Mouse (Mus musculus): Measurements from ENCODE around the gene Immp2l. TPM values are rescaled to one million over a fixed set of nuclear protein-coding genes. Genes with fewer than 3 reads are reported as not detected.

Gene Immp2l
- polyA plus RNA-seq, 1 experiment from 2014 or later: 10.3 TPM

GRCm38 (mm10) chr12:41386685-41387084 is 362.8 kb downstream of the Immp2l start:
- H3K27ac ChIP-seq (replicated peaks): no peak overlapping the region
- no peak overlapping the region for H3K4me3 ChIP-seq
- no peaks in the 10 kb centered on the region for H3K27me3 ChIP-seq (replicated peaks)
- no peak for ATAC-seq (ENCODE audit: extremely low read depth, insufficient number of reproducible peaks, low FRiP score, low TSS enrichment)
- 37% methylated on average over 1 of the region's 1 CpGs for WGBS
- no peaks in the 10 kb centered on the region for H3K36me3 ChIP-seq
- no peak overlapping the region for H3K4me2 ChIP-seq
- no peak overlapping the region for H3K9ac ChIP-seq
- H3K9me3 ChIP-seq: no peaks in the 10 kb centered on the region
- H3K4me1 ChIP-seq: no peaks in the 10 kb centered on the region

DNA sequence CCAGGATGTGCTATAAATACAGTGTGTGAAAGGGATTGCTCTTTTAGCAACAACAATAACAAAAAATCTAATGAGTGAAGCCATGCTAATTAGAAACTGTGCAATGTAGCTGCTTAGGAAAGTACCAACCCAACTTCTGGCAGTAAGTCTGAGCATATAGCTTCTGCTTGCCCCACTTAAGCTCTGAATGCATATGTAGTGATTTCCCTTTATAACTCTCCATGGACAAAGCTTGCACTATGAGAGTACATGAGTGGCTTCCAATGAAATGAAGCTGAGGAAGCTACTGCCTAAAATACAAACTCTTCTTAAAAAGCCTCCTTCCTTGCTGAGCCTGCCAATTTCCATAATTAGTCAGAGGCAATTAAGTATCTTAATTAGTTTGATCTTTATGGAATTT is 370.3 kb downstream of the Immp2l start:
- no peaks in the 10 kb centered on the region for H3K27me3 ChIP-seq (replicated peaks)
- H3K27ac ChIP-seq (replicated peaks): no peak overlapping the region
- no peak overlapping the region for H3K9ac ChIP-seq
- H3K9me3 ChIP-seq: no peaks in the 10 kb centered on the region
- H3K4me1 ChIP-seq: no peaks in the 10 kb centered on the region
- H3K4me2 ChIP-seq: no peak overlapping the region
- H3K4me3 ChIP-seq: no peak overlapping the region
- ATAC-seq (ENCODE audit: extremely low read depth, insufficient number of reproducible peaks, low FRiP score, low TSS enrichment): no peak
- no peaks in the 10 kb centered on the region for H3K36me3 ChIP-seq

- WGBS: 90% methylated on average over 1 of the region's 1 CpGs
- no peaks in the 10 kb centered on the region for H3K4me1 ChIP-seq
These were observed 377.2 kb downstream of the Immp2l start for GRCm38 (mm10) chr12:41401136-41401535.

GRCm38 (mm10) chr12:41401923-41402322 is 378.0 kb downstream of the Immp2l start:
- H3K27ac ChIP-seq (replicated peaks): no peak overlapping the region
- 42% methylated on average over 3 of the region's 3 CpGs for WGBS
- H3K4me3 ChIP-seq: no peak overlapping the region
- no peak overlapping the region for H3K9ac ChIP-seq
- H3K27me3 ChIP-seq (replicated peaks): no peaks in the 10 kb centered on the region
- no peaks in the 10 kb centered on the region for H3K36me3 ChIP-seq
- no peak overlapping the region for H3K4me2 ChIP-seq
- no peaks in the 10 kb centered on the region for H3K4me1 ChIP-seq
- no peak for ATAC-seq (ENCODE audit: extremely low read depth, insufficient number of reproducible peaks, low FRiP score, low TSS enrichment)
- H3K9me3 ChIP-seq: no peaks in the 10 kb centered on the region

More at GRCm38 (mm10) chr12:41401136-41401535, 377.2 kb downstream of the Immp2l start:
- Histone ChIP-seq H3K4me3 (no peak overlapping the region), H3K9ac (no peak overlapping the region), H3K9me3 (no peaks in the 10 kb centered on the region), H3K36me3 (no peaks in the 10 kb centered on the region), H3K27ac (replicated peaks) (no peak overlapping the region), H3K27me3 (replicated peaks) (no peaks in the 10 kb centered on the region), H3K4me2 (no peak overlapping the region)
- ATAC-seq (ENCODE audit: extremely low read depth, insufficient number of reproducible peaks, low FRiP score, low TSS enrichment): no peak

GRCm38 (mm10) chr12:41409431-41409830 is 385.5 kb downstream of the Immp2l start:
- no peak for ATAC-seq (ENCODE audit: extremely low read depth, insufficient number of reproducible peaks, low FRiP score, low TSS enrichment)
- 28% methylated on average over 3 of the region's 3 CpGs for WGBS
- H3K9me3 ChIP-seq: no peaks in the 10 kb centered on the region

DNA sequence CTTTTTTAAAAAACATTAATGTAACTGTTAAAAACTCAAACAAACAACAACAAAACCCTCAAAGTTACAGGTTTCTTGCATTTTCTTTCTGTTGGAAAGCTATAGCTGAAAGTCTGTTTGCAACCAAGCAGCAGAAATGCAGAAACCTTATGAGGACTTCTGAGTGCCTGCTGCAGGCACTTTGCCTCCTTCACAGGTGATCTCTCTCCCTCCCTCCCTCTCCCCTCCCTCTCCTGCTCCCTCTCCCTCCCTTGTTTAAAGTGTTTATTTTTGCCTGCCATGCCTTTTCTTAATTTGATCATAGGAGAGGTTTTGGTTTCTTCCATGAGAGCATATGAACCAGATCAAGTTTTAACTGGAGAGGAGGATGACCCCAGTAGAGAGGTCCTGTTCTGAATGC is 392.7 kb downstream of the Immp2l start:
- no peak for ATAC-seq (ENCODE audit: extremely low read depth, insufficient number of reproducible peaks, low FRiP score, low TSS enrichment)

More at GRCm38 (mm10) chr12:41409431-41409830, 385.5 kb downstream of the Immp2l start:
- no peaks in the 10 kb centered on the region for H3K27me3 ChIP-seq (replicated peaks)
- no peaks in the 10 kb centered on the region for H3K36me3 ChIP-seq
- H3K27ac ChIP-seq (replicated peaks): no peak overlapping the region
- H3K4me2 ChIP-seq: no peak overlapping the region
- peaks cover 10% of the 10 kb centered on the region for H3K4me1 ChIP-seq
- H3K9ac ChIP-seq: no peak overlapping the region
- no peak overlapping the region for H3K4me3 ChIP-seq

GRCm38 (mm10) chr12:41417099-41417498 is 393.2 kb downstream of the Immp2l start:
- no peaks in the 10 kb centered on the region for H3K9me3 ChIP-seq
- no peaks in the 10 kb centered on the region for H3K36me3 ChIP-seq
- H3K27ac ChIP-seq (replicated peaks): no peak overlapping the region
- H3K4me1 ChIP-seq: 0 out of 2 replicates have a peak, but pooled peaks cover 2% of the 10 kb centered on the region
- no peak overlapping the region for H3K4me2 ChIP-seq
- no peaks in the 10 kb centered on the region for H3K27me3 ChIP-seq (replicated peaks)
- no peak for ATAC-seq (ENCODE audit: extremely low read depth, insufficient number of reproducible peaks, low FRiP score, low TSS enrichment)
- no peak overlapping the region for H3K4me3 ChIP-seq
- no peak overlapping the region for H3K9ac ChIP-seq
- WGBS: 56% methylated on average over 3 of the region's 3 CpGs

More for the DNA sequence above, 392.7 kb downstream of the Immp2l start:
- Histone ChIP-seq H3K27ac (replicated peaks) (no peak overlapping the region), H3K9ac (no peak overlapping the region), H3K4me1 (0 out of 2 replicates have a peak, but pooled peaks cover 2% of the 10 kb centered on the region), H3K4me3 (no peak overlapping the region), H3K9me3 (no peaks in the 10 kb centered on the region), H3K4me2 (no peak overlapping the region), H3K27me3 (replicated peaks) (no peaks in the 10 kb centered on the region), H3K36me3 (no peaks in the 10 kb centered on the region)

DNA sequence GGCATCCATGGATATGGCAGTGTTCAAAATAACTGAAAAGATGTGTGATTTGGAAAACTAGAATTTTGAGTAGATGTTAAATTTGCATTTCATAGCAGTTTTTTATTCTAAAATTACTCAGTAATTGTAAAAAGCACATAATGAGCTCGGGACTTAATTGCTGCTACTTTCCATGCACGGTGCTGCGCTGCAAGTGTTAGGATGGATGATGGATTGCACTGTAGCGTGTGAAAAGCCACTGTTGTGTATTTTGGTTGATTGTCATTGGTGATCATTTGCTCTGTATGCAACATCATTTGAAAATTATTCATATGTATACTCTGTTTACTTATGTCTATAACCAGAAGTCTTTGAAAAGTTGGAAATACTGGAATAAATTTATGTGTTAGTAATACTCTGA is 394.1 kb downstream of the Immp2l start:
- H3K4me2 ChIP-seq: no peak overlapping the region
- 85% methylated on average over 4 of the region's 4 CpGs for WGBS
- no peak for ATAC-seq (ENCODE audit: extremely low read depth, insufficient number of reproducible peaks, low FRiP score, low TSS enrichment)
- H3K27ac ChIP-seq (replicated peaks): no peak overlapping the region
- H3K9ac ChIP-seq: no peak overlapping the region
- no peak overlapping the region for H3K4me3 ChIP-seq
- H3K9me3 ChIP-seq: no peaks in the 10 kb centered on the region
- 0 out of 2 replicates have a peak, but pooled peaks cover under 1% of the 10 kb centered on the region for H3K4me1 ChIP-seq
- no peaks in the 10 kb centered on the region for H3K36me3 ChIP-seq
- H3K27me3 ChIP-seq (replicated peaks): no peaks in the 10 kb centered on the region

GRCm38 (mm10) chr12:41425101-41425679 is 401.3 kb downstream of the Immp2l start:
- H3K4me1 ChIP-seq: no peaks in the 10 kb centered on the region
- H3K9me3 ChIP-seq: no peaks in the 10 kb centered on the region
- H3K27me3 ChIP-seq (replicated peaks): no peaks in the 10 kb centered on the region
- no peaks in the 10 kb centered on the region for H3K36me3 ChIP-seq
- H3K4me2 ChIP-seq: no peak overlapping the region
- H3K4me3 ChIP-seq: no peak overlapping the region
- no peak for ATAC-seq (ENCODE audit: extremely low read depth, insufficient number of reproducible peaks, low FRiP score, low TSS enrichment)
- no peak overlapping the region for H3K27ac ChIP-seq (replicated peaks)
- 74% methylated on average over 9 of the region's 9 CpGs for WGBS
- no peak overlapping the region for H3K9ac ChIP-seq

- Histone ChIP-seq H3K4me1 (no peaks in the 10 kb centered on the region), H3K36me3 (no peaks in the 10 kb centered on the region), H3K4me3 (no peak overlapping the region), H3K9me3 (no peaks in the 10 kb centered on the region), H3K9ac (no peak overlapping the region), H3K27me3 (replicated peaks) (no peaks in the 10 kb centered on the region), H3K4me2 (no peak overlapping the region), H3K27ac (replicated peaks) (no peak overlapping the region)
- ATAC-seq (ENCODE audit: extremely low read depth, insufficient number of reproducible peaks, low FRiP score, low TSS enrichment): no peak
- 47% methylated on average over 5 of the region's 5 CpGs for WGBS
These were observed 403.6 kb downstream of the Immp2l start for GRCm38 (mm10) chr12:41427464-41427863.

DNA sequence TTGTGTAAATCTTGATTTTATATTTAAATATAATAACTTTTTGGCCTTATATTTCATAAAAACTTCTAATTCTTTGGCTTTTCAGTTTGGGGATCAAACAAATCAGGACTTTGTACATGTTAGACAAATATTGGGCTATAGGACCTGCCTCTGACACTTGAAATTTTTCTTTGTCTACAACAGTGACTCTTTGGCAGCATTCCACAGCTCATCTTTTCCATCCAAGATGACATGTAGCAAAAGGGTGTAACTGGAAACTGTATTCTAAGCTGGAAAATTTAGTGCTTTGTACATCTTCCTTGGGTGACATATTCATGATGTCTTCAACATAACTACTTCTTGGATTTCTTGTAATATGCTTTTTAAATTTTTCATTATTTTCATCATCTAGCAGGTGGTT is 404.9 kb downstream of the Immp2l start:
- no peak for ATAC-seq (ENCODE audit: extremely low read depth, insufficient number of reproducible peaks, low FRiP score, low TSS enrichment)
- no peak overlapping the region for H3K27ac ChIP-seq (replicated peaks)

DNA sequence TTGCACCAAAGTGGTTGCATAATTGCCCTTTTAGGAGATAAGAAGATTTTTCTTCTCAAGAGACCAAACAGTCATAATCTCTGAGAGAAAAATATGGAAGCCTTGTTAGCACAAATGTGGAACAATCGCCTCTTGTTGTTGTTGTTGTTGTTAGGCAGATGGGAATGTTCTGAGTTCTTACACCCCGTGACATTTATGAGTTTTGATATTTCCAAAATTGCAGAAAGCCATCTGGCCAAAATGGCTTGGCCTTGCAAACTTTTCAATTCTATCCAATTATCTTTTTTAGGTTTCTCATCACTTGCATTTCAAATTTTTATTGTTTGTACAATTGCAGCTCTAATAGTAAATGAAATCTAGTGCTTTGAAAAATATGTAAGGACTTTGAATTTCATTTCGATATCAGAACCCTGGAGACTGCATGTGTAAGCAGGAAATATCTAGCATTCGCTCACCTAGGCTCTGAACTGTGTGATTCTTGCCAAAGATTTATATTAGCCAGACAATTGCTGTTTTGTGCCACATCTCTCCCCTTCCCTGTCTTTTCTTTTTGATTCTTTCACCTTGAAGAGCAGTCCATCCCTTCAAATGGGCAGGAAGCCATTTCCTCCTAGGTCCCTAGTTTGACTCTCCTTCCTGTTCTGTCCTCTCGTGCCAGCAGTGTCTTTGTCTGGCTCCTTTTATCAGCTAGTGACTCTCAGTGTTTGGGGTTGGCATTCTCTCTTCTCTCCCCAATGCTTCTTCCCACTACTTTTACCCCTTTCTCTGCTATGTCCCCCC is 412.5 kb downstream of the Immp2l start:
- H3K9me3 ChIP-seq: no peaks in the 10 kb centered on the region
- no peak for ATAC-seq (ENCODE audit: extremely low read depth, insufficient number of reproducible peaks, low FRiP score, low TSS enrichment)
- H3K36me3 ChIP-seq: no peaks in the 10 kb centered on the region
- H3K9ac ChIP-seq: no peak overlapping the region
- peaks cover 10% of the 10 kb centered on the region; the same call in 1 of the 2 replicates for H3K4me1 ChIP-seq
- H3K4me3 ChIP-seq: no peak overlapping the region
- no peaks in the 10 kb centered on the region for H3K27me3 ChIP-seq (replicated peaks)
- H3K27ac ChIP-seq (replicated peaks): no peak overlapping the region
- H3K4me2 ChIP-seq: no peak overlapping the region
- WGBS: 62% methylated on average over 5 of the region's 5 CpGs

More for the DNA sequence above, 404.9 kb downstream of the Immp2l start:
- no peaks in the 10 kb centered on the region for H3K27me3 ChIP-seq (replicated peaks)
- no peak overlapping the region for H3K4me3 ChIP-seq
- no peak overlapping the region for H3K9ac ChIP-seq
- no peaks in the 10 kb centered on the region for H3K36me3 ChIP-seq
- no peak overlapping the region for H3K4me2 ChIP-seq
- H3K4me1 ChIP-seq: no peaks in the 10 kb centered on the region
- no peaks in the 10 kb centered on the region for H3K9me3 ChIP-seq
